Mouse (Mus musculus): ENCODE data around the gene Gm4141. TPM values are rescaled to one million over a fixed set of nuclear protein-coding genes. Genes with fewer than 3 reads are reported as not detected.
"Not testable (repeated sequence)": the region's sequence is repeated elsewhere in the genome, so short reads cannot be mapped to it uniquely, and the experiment has no call there.

Gene Gm4141
- not detected in 2 replicates for polyA plus RNA-seq (2014; fragmentation: Nextera tagmentation; extraction: Ambion mirVana)

GRCm38 (mm10) chr7:20576141-20576540 lies at the start of gene Gm4141:
Gene Gm4141 (minus strand): TSS chr7:20576241.
- WGBS: no CpG with 5 or more reads among the region's 3 CpGs
- ATAC-seq (replicated peaks; ENCODE audit: low FRiP score, low TSS enrichment, low read depth); H3K27ac ChIP-seq (ENCODE audit: low read depth); H3K27me3 ChIP-seq (replicated peaks; ENCODE audit: control insufficient read depth, insufficient read depth, low read length); H3K9me3 ChIP-seq (ENCODE audit: control insufficient read depth, low read length); H3K36me3 ChIP-seq (ENCODE audit: control insufficient read depth, insufficient read depth, low read length); H3K9ac ChIP-seq (ENCODE audit: low read length); H3K4me2 ChIP-seq (ENCODE audit: low read length); H3K4me1 ChIP-seq (replicated peaks; ENCODE audit: control insufficient read depth, insufficient read depth, low read length); DNase-seq (ENCODE audit: low spot score); H3K4me3 ChIP-seq (ENCODE audit: low read depth, low read length): not testable (repeated sequence)

- 77% methylated on average over 3 of the region's 5 CpGs for WGBS
- not testable (repeated sequence) for H3K4me2 ChIP-seq (ENCODE audit: low read length); H3K9ac ChIP-seq (ENCODE audit: low read length); DNase-seq (ENCODE audit: low spot score); H3K4me3 ChIP-seq (ENCODE audit: low read depth, low read length); H3K36me3 ChIP-seq (ENCODE audit: control insufficient read depth, insufficient read depth, low read length); H3K4me1 ChIP-seq (replicated peaks; ENCODE audit: control insufficient read depth, insufficient read depth, low read length); H3K27ac ChIP-seq (ENCODE audit: low read depth); ATAC-seq (replicated peaks; ENCODE audit: low FRiP score, low TSS enrichment, low read depth); H3K9me3 ChIP-seq (ENCODE audit: control insufficient read depth, low read length); H3K27me3 ChIP-seq (replicated peaks; ENCODE audit: control insufficient read depth, insufficient read depth, low read length)
These were observed 22.9 kb upstream of the Gm4141 start, which contains the start of gene Gm4513 for GRCm38 (mm10) chr7:20598921-20599320. Gene Gm4513 (minus strand): TSS chr7:20599021.

GRCm38 (mm10) chr7:20545657-20546056 lies 30.4 kb downstream of the Gm4141 start, which contains the start of gene Gm5726:
Gene Gm5726 (minus strand): TSS chr7:20545757.
- not testable (repeated sequence) for ATAC-seq (replicated peaks; ENCODE audit: low FRiP score, low TSS enrichment, low read depth); H3K4me3 ChIP-seq (ENCODE audit: low read depth, low read length); H3K4me1 ChIP-seq (replicated peaks; ENCODE audit: control insufficient read depth, insufficient read depth, low read length); H3K27me3 ChIP-seq (replicated peaks; ENCODE audit: control insufficient read depth, insufficient read depth, low read length); H3K9ac ChIP-seq (ENCODE audit: low read length); H3K4me2 ChIP-seq (ENCODE audit: low read length); H3K9me3 ChIP-seq (ENCODE audit: control insufficient read depth, low read length); H3K27ac ChIP-seq (ENCODE audit: low read depth); DNase-seq (ENCODE audit: low spot score); H3K36me3 ChIP-seq (ENCODE audit: control insufficient read depth, insufficient read depth, low read length)
- WGBS: no CpG with 5 or more reads among the region's 1 CpGs

- H3K4me3 ChIP-seq (ENCODE audit: low read depth, low read length); H3K9me3 ChIP-seq (ENCODE audit: control insufficient read depth, low read length); H3K27me3 ChIP-seq (replicated peaks; ENCODE audit: control insufficient read depth, insufficient read depth, low read length); ATAC-seq (replicated peaks; ENCODE audit: low FRiP score, low TSS enrichment, low read depth); H3K36me3 ChIP-seq (ENCODE audit: control insufficient read depth, insufficient read depth, low read length); H3K27ac ChIP-seq (ENCODE audit: low read depth); DNase-seq (ENCODE audit: low spot score); H3K4me1 ChIP-seq (replicated peaks; ENCODE audit: control insufficient read depth, insufficient read depth, low read length); H3K9ac ChIP-seq (ENCODE audit: low read length); H3K4me2 ChIP-seq (ENCODE audit: low read length): not testable (repeated sequence)
- WGBS: no CpG with 5 or more reads among the region's 3 CpGs
These were observed 42.5 kb downstream of the Gm4141 start, which contains the start of gene Vmn1r104 for GRCm38 (mm10) chr7:20533537-20533936. Gene Vmn1r104 (plus strand): TSS chr7:20533837.

Other genes with a start within 250 kb of the Gm4141 start
- not detected in 2 replicates for gene Gm4133, start 242.2 kb downstream of the Gm4141 start, polyA plus RNA-seq (2014; fragmentation: Nextera tagmentation; extraction: Ambion mirVana)
- not detected in 2 replicates for gene Gm5728, start 200.8 kb downstream of the Gm4141 start, polyA plus RNA-seq (2014; fragmentation: Nextera tagmentation; extraction: Ambion mirVana)
- gene Vmn1r100, start 158.3 kb downstream of the Gm4141 start, polyA plus RNA-seq (2014; fragmentation: Nextera tagmentation; extraction: Ambion mirVana): not detected in 2 replicates
- not detected in 2 replicates for gene Vmn1r101, start 133.6 kb downstream of the Gm4141 start, polyA plus RNA-seq (2014; fragmentation: Nextera tagmentation; extraction: Ambion mirVana)
- gene Gm10670, start 101.3 kb downstream of the Gm4141 start, polyA plus RNA-seq (2014; fragmentation: Nextera tagmentation; extraction: Ambion mirVana): not detected in 2 replicates
- not detected in 2 replicates for gene Vmn1r103, start 65.7 kb downstream of the Gm4141 start, polyA plus RNA-seq (2014; fragmentation: Nextera tagmentation; extraction: Ambion mirVana)
- gene Vmn1r104, start 42.4 kb downstream of the Gm4141 start, polyA plus RNA-seq (2014; fragmentation: Nextera tagmentation; extraction: Ambion mirVana): not detected in 2 replicates
- gene Gm5726, start 30.5 kb downstream of the Gm4141 start, polyA plus RNA-seq (2014; fragmentation: Nextera tagmentation; extraction: Ambion mirVana): not detected in 2 replicates
- gene Gm4513, start 22.8 kb upstream of the Gm4141 start, polyA plus RNA-seq (2014; fragmentation: Nextera tagmentation; extraction: Ambion mirVana): not detected in 2 replicates
- not detected in 2 replicates for gene Vmn1r107, start 92.7 kb upstream of the Gm4141 start, polyA plus RNA-seq (2014; fragmentation: Nextera tagmentation; extraction: Ambion mirVana)
- not detected in 2 replicates for gene Vmn1r111, start 127.0 kb upstream of the Gm4141 start, polyA plus RNA-seq (2014; fragmentation: Nextera tagmentation; extraction: Ambion mirVana)
- not detected in 2 replicates for gene Gm10668, start 154.4 kb upstream of the Gm4141 start, polyA plus RNA-seq (2014; fragmentation: Nextera tagmentation; extraction: Ambion mirVana)
- not detected in 2 replicates for gene Vmn1r112, start 194.9 kb upstream of the Gm4141 start, polyA plus RNA-seq (2014; fragmentation: Nextera tagmentation; extraction: Ambion mirVana)
- not detected in 2 replicates for gene Vmn1r113, start 211.0 kb upstream of the Gm4141 start, polyA plus RNA-seq (2014; fragmentation: Nextera tagmentation; extraction: Ambion mirVana)
- gene Vmn1r114, start 235.9 kb upstream of the Gm4141 start, polyA plus RNA-seq (2014; fragmentation: Nextera tagmentation; extraction: Ambion mirVana): not detected in 2 replicates